Mouse (Mus musculus): ENCODE data around the gene Pigp. TPM values are rescaled to one million over a fixed set of nuclear protein-coding genes. Genes with fewer than 3 reads are reported as not detected.

Pigp gene
- polyA plus RNA-seq (2015; fragmentation: Nextera tagmentation; extraction: Ambion mirVana): 113 and 129 TPM in 2 replicates

DNA sequence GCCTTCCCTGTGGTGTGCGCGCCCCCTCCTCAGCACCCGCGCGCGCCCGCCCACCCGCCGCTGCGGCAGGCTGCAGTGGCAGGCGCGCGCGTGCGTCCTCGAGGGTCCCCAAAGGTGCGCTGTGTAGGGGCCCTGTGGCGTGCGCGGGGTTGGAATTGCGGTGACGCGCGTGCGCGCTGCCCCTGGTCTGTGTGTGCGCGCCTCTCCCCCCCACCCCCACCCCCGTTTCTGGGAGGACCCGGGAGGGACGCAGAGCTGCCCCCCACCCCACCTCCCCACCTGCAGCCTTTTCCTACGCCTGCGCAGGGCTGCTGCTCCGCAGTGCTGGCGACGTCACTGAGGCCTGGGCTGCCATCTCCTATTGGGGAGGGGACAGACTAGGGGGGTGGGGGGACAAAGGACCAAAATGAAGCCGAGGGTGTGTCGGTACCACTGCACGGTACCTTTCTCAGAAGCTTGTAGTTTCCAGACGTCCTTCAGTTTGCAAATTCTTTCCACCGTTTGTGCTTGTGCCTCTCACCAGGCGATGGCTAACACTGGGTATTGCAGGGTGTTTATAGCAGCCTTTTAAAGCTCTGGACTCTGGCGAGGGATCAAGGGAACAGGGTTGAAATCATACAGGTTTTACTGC lies at the start of gene Pigp:
Gene Pigp, minus strand, starts transcription at position 542 of the 631 bp plus-strand sequence.
- WGBS: under 1% methylated on average over 37 of the region's 43 CpGs
- Histone ChIP-seq H3K4me1 (peaks cover 31% of the 10 kb centered on the region), H3K9ac (peak within 1 kb of the TSS; percentile 91), H3K4me2 (peak within 1 kb of the TSS; percentile 66), H3K27ac (peak within 1 kb of the TSS; percentile 98), H3K27me3 (no peaks in the 10 kb centered on the region), H3K4me3 (replicated peaks) (peak within 1 kb of the TSS; percentile 97), H3K36me3 (peaks cover 4% of the 10 kb centered on the region; the same call in 1 of the 2 replicates), H3K9me3 (replicated peaks) (no peaks in the 10 kb centered on the region)
- peak; percentile 84 for ATAC-seq (replicated peaks; ENCODE audit: low FRiP score)

DNA sequence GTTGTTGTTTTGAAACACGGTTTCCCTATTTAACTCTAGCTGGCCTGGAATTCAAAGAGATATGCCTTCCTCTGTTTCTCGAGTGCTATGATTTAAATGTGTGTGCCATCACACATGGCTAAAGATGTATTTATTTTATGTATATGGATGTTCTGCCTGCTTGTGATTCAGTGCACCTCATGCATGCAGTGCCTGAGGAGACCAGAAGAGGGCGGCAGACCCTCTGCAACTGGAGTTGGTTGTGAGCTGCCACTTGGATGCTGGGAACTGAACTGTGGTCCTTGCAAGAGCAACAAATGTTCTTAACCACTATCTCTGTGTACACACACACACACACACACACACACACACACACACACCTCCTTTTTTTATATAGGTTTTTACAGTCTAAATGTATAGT lies 48.9 kb upstream of the Pigp start:
- Histone ChIP-seq H3K9me3 (replicated peaks) (no peaks in the 10 kb centered on the region), H3K4me3 (replicated peaks) (no peak overlapping the region), H3K27ac (no peak overlapping the region), H3K36me3 (peaks cover 88% of the 10 kb centered on the region), H3K4me1 (no peaks in the 10 kb centered on the region), H3K27me3 (no peaks in the 10 kb centered on the region), H3K9ac (no peak overlapping the region), H3K4me2 (no peak overlapping the region)
- WGBS: 97% methylated on average over 3 of the region's 3 CpGs
- ATAC-seq (replicated peaks; ENCODE audit: low FRiP score): no peak

DNA sequence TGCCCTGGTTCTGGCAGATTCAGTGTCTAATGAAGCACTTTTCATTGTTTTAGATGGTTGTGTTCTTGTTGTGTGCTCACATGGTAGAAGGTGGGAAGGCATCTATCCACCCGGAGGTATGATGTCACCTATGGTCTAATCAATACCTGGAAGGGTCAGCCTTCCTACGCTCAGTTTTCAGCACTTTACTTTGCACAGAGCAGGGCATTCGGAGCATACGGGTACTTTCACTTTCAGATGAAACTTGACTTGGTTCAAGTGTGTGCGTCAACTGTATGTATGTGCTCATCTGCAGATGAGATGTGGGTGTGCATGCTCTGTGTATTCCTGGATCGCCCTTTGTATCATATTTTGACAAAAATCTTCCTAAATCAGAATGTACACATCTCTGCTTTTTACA lies 42.5 kb upstream of the Pigp start:
- no peaks in the 10 kb centered on the region for H3K9me3 ChIP-seq (replicated peaks)
- no peak overlapping the region for H3K9ac ChIP-seq
- H3K27me3 ChIP-seq: no peaks in the 10 kb centered on the region
- WGBS: 92% methylated on average over 6 of the region's 6 CpGs
- H3K36me3 ChIP-seq: peaks cover 87% of the 10 kb centered on the region
- no peak overlapping the region for H3K4me2 ChIP-seq
- no peak for ATAC-seq (replicated peaks; ENCODE audit: low FRiP score)
- H3K4me1 ChIP-seq: no peaks in the 10 kb centered on the region
- H3K27ac ChIP-seq: no peak overlapping the region
- H3K4me3 ChIP-seq (replicated peaks): no peak overlapping the region

DNA sequence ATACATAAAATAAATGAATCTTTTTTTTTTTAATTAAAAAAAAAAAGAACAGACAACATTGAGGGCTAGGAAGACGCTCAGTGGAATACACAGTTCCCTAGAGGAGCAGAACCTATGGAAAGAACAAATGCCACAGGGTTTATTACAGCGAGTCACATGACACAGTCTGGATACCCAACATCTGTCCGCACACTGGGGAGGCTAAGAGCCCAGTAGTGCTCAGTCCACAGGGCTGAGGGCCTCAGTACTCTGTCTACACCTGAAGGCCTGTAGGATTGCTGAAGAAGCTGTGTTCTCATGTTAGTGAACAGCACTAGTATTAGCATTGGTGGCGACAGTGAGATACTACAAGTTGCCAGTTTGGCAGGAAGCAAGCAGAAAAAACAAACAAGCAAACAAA lies 41.1 kb upstream of the Pigp start:
- Histone ChIP-seq H3K36me3 (peaks cover 81% of the 10 kb centered on the region), H3K9me3 (replicated peaks) (no peaks in the 10 kb centered on the region), H3K9ac (no peak overlapping the region), H3K27me3 (no peaks in the 10 kb centered on the region), H3K4me1 (no peaks in the 10 kb centered on the region), H3K4me3 (replicated peaks) (no peak overlapping the region), H3K27ac (no peak overlapping the region), H3K4me2 (no peak overlapping the region)
- no peak for ATAC-seq (replicated peaks; ENCODE audit: low FRiP score)
- WGBS: 92% methylated on average over 4 of the region's 4 CpGs

DNA sequence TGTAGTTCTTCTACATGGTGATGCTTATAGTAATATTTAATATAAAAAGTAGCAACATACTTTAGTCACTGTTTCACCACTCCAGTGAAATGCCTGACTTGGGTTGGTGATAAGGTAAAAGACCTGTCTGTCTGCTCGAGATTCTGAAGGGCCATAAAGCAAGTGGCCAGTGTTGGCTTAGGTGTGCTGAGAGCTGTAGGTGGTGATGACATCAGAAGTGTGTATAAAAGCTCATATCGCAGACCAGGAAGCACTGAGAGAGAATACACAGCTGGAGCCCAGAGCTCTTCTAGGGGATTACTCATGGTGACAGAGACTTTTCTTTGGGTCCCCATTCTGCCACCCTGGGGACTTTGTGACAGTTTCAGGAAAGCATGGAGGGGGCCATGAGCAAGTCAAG lies 40.6 kb upstream of the Pigp start:
- Histone ChIP-seq H3K4me2 (no peak overlapping the region), H3K36me3 (peaks cover 81% of the 10 kb centered on the region)
- WGBS: 83% methylated on average over 2 of the region's 2 CpGs

DNA sequence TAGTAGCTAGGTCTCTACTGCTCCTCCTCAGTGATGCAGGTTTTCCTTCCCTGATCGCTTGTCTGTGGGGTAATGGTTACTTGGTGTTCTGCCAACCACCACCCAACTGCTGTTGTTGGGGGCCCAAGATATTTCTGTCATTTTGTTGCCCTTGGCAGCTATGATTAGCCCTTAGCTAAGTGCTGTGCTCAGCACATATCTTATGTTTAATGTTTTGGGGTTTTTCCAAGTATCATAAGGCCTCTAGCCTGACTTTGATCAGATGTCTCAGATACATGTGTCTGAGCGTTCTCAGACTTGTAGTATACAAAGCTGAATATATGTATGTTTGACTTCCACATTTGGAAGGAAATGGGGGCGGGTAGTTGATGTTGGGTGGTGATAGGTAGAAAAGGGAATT lies 39.6 kb upstream of the Pigp start:
- no peak for ATAC-seq (replicated peaks; ENCODE audit: low FRiP score)
- H3K4me1 ChIP-seq: no peaks in the 10 kb centered on the region
- no peak overlapping the region for H3K4me2 ChIP-seq
- H3K27me3 ChIP-seq: no peaks in the 10 kb centered on the region
- 84% methylated on average over 3 of the region's 3 CpGs for WGBS
- H3K27ac ChIP-seq: no peak overlapping the region
- H3K4me3 ChIP-seq (replicated peaks): no peak overlapping the region
- peaks cover 84% of the 10 kb centered on the region for H3K36me3 ChIP-seq
- no peaks in the 10 kb centered on the region for H3K9me3 ChIP-seq (replicated peaks)
- H3K9ac ChIP-seq: no peak overlapping the region

More for the DNA sequence above, 40.6 kb upstream of the Pigp start:
- Histone ChIP-seq H3K4me1 (no peaks in the 10 kb centered on the region), H3K4me3 (replicated peaks) (no peak overlapping the region), H3K9ac (no peak overlapping the region), H3K27ac (no peak overlapping the region), H3K9me3 (replicated peaks) (no peaks in the 10 kb centered on the region), H3K27me3 (no peaks in the 10 kb centered on the region)
- no peak for ATAC-seq (replicated peaks; ENCODE audit: low FRiP score)

DNA sequence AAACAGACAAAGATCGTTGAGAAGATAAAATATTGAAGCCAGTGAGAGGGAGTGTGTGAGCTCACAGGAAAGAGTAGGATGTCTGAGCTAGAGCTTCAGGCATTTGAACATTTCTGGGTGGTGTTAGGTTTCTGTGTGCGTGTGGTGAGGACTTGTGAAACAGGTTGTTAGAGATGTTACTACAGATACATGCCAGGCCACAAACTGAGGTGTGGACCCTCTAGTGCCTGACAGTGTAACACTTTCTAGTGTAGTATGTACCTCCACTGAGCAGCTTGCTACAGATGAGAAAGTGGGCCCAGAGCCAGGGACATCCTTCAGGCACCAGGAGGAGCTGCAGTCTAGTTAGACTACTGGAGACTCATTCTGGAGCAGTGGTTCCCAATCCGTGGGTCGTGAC lies 30.5 kb upstream of the Pigp start:
- no peak overlapping the region for H3K9ac ChIP-seq
- peaks cover 24% of the 10 kb centered on the region for H3K4me1 ChIP-seq
- no peak overlapping the region for H3K4me2 ChIP-seq
- H3K27ac ChIP-seq: no peak overlapping the region
- H3K9me3 ChIP-seq (replicated peaks): no peaks in the 10 kb centered on the region
- 0 out of 2 replicates have a peak, but pooled peaks have one; percentile 22 for ATAC-seq (replicated peaks; ENCODE audit: low FRiP score)
- no peaks in the 10 kb centered on the region for H3K27me3 ChIP-seq
- peaks cover 30% of the 10 kb centered on the region for H3K36me3 ChIP-seq
- WGBS: 60% methylated on average over 4 of the region's 4 CpGs
- H3K4me3 ChIP-seq (replicated peaks): no peak overlapping the region

DNA sequence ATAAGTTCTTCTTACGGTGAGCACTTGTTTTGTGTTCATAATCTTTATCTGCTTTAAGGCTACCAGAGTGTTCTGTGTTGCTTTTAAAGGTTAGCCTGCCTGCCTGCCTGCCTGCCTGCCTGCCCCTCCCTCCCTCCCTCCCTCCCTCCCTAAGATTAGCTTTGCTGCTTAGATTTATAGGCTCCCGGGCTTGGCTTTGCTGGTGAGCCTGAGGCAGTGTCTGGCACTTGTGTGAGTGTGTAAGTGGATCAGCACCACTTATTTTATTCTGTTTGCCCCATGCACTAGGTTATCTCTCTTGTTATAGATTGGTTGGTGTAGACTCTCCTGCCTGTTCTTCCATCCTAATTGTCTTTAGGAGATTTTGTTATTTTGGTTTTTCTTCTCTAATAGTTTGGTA lies 30.0 kb upstream of the Pigp start:
- Histone ChIP-seq H3K27me3 (no peaks in the 10 kb centered on the region), H3K4me1 (peaks cover 24% of the 10 kb centered on the region), H3K27ac (no peak overlapping the region), H3K9me3 (replicated peaks) (no peaks in the 10 kb centered on the region), H3K36me3 (peaks cover 27% of the 10 kb centered on the region), H3K9ac (no peak overlapping the region), H3K4me2 (no peak overlapping the region), H3K4me3 (replicated peaks) (no peak overlapping the region)
- ATAC-seq (replicated peaks; ENCODE audit: low FRiP score): no peak
- 16% methylated on average over 2 of the region's 2 CpGs for WGBS

DNA sequence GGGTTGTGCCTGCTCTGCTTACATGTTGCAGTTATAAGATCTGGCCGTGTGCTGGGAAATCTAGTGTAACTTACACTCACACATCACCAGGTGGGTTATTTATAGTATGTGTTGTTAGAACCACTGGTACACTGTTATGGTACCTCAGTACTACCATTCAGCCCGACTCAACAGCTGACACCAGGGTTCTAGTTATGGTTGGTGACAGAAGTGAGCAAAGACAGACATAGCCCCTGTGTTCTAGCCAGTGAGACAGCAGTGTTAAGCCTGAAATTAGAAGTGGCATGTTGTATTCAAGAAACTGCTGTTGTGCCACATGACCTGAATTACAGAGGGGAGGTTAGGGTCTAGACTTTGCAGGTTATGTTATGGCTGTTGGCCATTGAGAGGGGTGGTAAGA lies 27.5 kb upstream of the Pigp start:
- WGBS: 71% methylated on average over 2 of the region's 2 CpGs
- Histone ChIP-seq H3K9ac (no peak overlapping the region), H3K4me3 (replicated peaks) (no peak overlapping the region), H3K36me3 (peaks cover 27% of the 10 kb centered on the region), H3K4me1 (peaks cover 24% of the 10 kb centered on the region), H3K27ac (no peak overlapping the region), H3K4me2 (no peak overlapping the region), H3K9me3 (replicated peaks) (no peaks in the 10 kb centered on the region), H3K27me3 (no peaks in the 10 kb centered on the region)
- no peak for ATAC-seq (replicated peaks; ENCODE audit: low FRiP score)

DNA sequence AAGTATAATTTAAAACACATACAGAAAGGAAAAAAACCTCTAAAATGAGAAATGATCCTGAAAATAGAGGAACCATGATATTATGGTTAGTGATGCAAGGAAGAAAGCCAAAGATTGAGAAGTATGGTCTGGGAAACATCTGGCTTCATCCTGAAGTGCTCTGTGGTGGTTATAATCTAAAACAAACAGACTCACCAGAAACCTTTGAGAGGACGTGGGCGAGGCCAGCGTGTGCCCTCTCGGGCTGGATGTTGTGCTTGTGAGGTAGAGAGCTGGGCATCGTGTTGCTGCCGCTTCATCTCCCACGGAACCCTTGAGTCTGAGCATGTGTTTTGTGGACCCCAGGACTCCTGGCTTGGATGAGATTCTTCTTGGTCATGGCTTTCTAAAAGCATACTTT lies 25.0 kb upstream of the Pigp start:
- ATAC-seq (replicated peaks; ENCODE audit: low FRiP score): no peak
- Histone ChIP-seq H3K4me1 (peaks cover 19% of the 10 kb centered on the region), H3K9me3 (replicated peaks) (no peaks in the 10 kb centered on the region), H3K4me3 (replicated peaks) (no peak overlapping the region), H3K4me2 (no peak overlapping the region), H3K9ac (no peak overlapping the region), H3K27ac (no peak overlapping the region), H3K27me3 (no peaks in the 10 kb centered on the region), H3K36me3 (peaks cover 24% of the 10 kb centered on the region)
- WGBS: 77% methylated on average over 7 of the region's 7 CpGs

DNA sequence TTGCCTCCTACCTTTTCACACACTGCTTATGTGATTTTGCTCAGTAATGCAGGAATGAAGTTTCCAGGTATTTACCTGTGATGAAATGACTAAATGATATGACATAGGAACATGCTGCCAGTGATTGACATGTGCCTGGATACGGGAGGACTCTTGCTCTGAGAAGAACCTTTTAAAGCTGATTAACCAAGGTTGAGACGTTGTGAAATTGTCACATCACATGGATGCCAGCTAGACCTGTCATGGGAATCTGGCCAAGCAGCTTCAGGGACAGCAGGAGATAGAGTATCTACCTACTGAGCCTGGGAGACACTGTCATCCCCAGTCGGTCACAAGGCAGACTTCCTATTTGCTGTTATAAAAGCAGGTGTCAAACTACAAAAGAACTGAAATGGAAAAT lies 23.4 kb upstream of the Pigp start:
- Histone ChIP-seq H3K36me3 (peaks cover 24% of the 10 kb centered on the region), H3K9me3 (replicated peaks) (no peaks in the 10 kb centered on the region), H3K27me3 (no peaks in the 10 kb centered on the region), H3K4me1 (peaks cover 7% of the 10 kb centered on the region; the same call in 1 of the 2 replicates), H3K4me2 (no peak overlapping the region), H3K4me3 (replicated peaks) (no peak overlapping the region), H3K9ac (no peak overlapping the region), H3K27ac (no peak overlapping the region)
- 79% methylated on average over 3 of the region's 3 CpGs for WGBS
- ATAC-seq (replicated peaks; ENCODE audit: low FRiP score): no peak

DNA sequence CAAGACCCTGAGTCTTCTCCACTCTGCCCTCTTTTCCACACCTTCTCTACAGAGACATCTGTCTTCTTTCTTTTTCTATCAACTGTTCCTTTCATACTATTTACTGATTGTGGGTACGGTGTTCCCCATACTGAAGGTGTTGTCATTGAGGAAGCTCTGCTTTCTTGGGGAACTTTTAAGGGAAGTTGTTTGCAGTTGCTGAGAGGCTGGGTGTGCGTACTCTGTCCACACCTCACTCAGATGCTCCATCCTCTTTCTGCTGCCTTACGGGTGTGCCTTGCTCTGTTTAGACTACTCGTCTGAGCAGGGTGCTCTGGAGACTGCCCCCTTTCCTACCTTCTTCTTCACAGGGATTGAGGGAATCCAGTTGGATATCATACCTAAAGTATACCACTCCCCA lies 20.7 kb upstream of the Pigp start:
- H3K9ac ChIP-seq: no peak overlapping the region
- H3K27ac ChIP-seq: no peak overlapping the region
- H3K27me3 ChIP-seq: no peaks in the 10 kb centered on the region
- peaks cover 31% of the 10 kb centered on the region for H3K36me3 ChIP-seq
- H3K4me3 ChIP-seq (replicated peaks): no peak overlapping the region
- H3K4me2 ChIP-seq: no peak overlapping the region
- no peaks in the 10 kb centered on the region for H3K4me1 ChIP-seq
- H3K9me3 ChIP-seq (replicated peaks): no peaks in the 10 kb centered on the region
- WGBS: 91% methylated on average over 4 of the region's 4 CpGs
- ATAC-seq (replicated peaks; ENCODE audit: low FRiP score): no peak

DNA sequence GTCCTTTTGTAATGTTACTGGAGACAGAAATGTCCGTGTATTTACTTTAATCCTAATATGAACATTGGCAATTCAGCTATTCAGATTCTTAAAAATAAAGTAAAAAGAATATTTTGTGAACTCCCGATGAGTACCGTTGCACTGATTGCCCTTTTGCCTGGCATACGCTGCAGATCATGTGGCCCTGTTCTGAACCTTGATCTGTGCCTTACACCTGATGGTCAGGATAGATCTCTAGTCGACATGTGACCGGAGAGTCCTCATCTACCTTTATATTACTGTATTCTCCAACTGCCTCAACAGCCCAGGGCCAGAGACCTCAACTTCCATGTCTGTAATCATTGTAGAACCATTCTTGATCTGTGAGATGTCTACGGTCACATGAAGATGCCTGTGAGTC lies 16.0 kb upstream of the Pigp start:
- WGBS: 93% methylated on average over 7 of the region's 7 CpGs
- peaks cover 20% of the 10 kb centered on the region for H3K36me3 ChIP-seq
- no peak for ATAC-seq (replicated peaks; ENCODE audit: low FRiP score)

More for the DNA sequence above, 16.0 kb upstream of the Pigp start:
- no peaks in the 10 kb centered on the region for H3K9me3 ChIP-seq (replicated peaks)
- H3K4me3 ChIP-seq (replicated peaks): no peak overlapping the region
- H3K27me3 ChIP-seq: no peaks in the 10 kb centered on the region
- H3K9ac ChIP-seq: no peak overlapping the region
- H3K4me2 ChIP-seq: no peak overlapping the region
- H3K4me1 ChIP-seq: 0 out of 2 replicates have a peak, but pooled peaks cover 2% of the 10 kb centered on the region
- no peak overlapping the region for H3K27ac ChIP-seq
